Mouse (Mus musculus): ENCODE results near the gene Ctnna2.

Ctnna2 gene

GRCm38 (mm10) chr6:77421564-77422139 is 557.8 kb downstream of the Ctnna2 start:
- no peak for DNase-seq

GRCm38 (mm10) chr6:77416999-77417398 is 562.5 kb downstream of the Ctnna2 start:
- no peak for DNase-seq

GRCm38 (mm10) chr6:77413530-77413929 is 566.0 kb downstream of the Ctnna2 start:
- no peak for DNase-seq

GRCm38 (mm10) chr6:77408481-77408880 is 571.0 kb downstream of the Ctnna2 start:
- no peak for DNase-seq

- DNase-seq: no peak
These were observed 578.7 kb downstream of the Ctnna2 start for GRCm38 (mm10) chr6:77400751-77401150.

- no peak for DNase-seq
These were observed 587.8 kb downstream of the Ctnna2 start for GRCm38 (mm10) chr6:77391663-77392062.

- DNase-seq: no peak
These were observed 598.2 kb downstream of the Ctnna2 start for GRCm38 (mm10) chr6:77381309-77381708.

- DNase-seq: no peak
These were observed 606.4 kb downstream of the Ctnna2 start for GRCm38 (mm10) chr6:77373132-77373531.

GRCm38 (mm10) chr6:77371147-77371546 is 608.4 kb downstream of the Ctnna2 start:
- no peak for DNase-seq

- DNase-seq: no peak
These were observed 621.0 kb downstream of the Ctnna2 start for GRCm38 (mm10) chr6:77358471-77358837.

- peak; percentile 46 for DNase-seq
These were observed 621.6 kb downstream of the Ctnna2 start for GRCm38 (mm10) chr6:77357748-77358470.

GRCm38 (mm10) chr6:77354826-77355225 is 624.7 kb downstream of the Ctnna2 start:
- DNase-seq: no peak

- no peak for DNase-seq
These were observed 635.7 kb downstream of the Ctnna2 start for GRCm38 (mm10) chr6:77343781-77344180.

- DNase-seq: no peak
These were observed 644.0 kb downstream of the Ctnna2 start for GRCm38 (mm10) chr6:77335537-77335936.

GRCm38 (mm10) chr6:77324748-77325147 is 654.8 kb downstream of the Ctnna2 start:
- DNase-seq: no peak

GRCm38 (mm10) chr6:77324327-77324726 is 655.2 kb downstream of the Ctnna2 start:
- no peak for DNase-seq

- no peak for DNase-seq
These were observed 672.7 kb downstream of the Ctnna2 start for GRCm38 (mm10) chr6:77306796-77307195.

GRCm38 (mm10) chr6:77301305-77301704 is 678.2 kb downstream of the Ctnna2 start:
- no peak for DNase-seq

- DNase-seq: no peak
These were observed 688.1 kb downstream of the Ctnna2 start for GRCm38 (mm10) chr6:77291415-77291814.

GRCm38 (mm10) chr6:77288402-77288801 is 691.1 kb downstream of the Ctnna2 start:
- DNase-seq: peak; percentile 38

- no peak for DNase-seq
These were observed 693.2 kb downstream of the Ctnna2 start for GRCm38 (mm10) chr6:77286317-77286716.

- DNase-seq: no peak
These were observed 700.7 kb downstream of the Ctnna2 start for GRCm38 (mm10) chr6:77278794-77279193.

GRCm38 (mm10) chr6:77265163-77265562 is 714.3 kb downstream of the Ctnna2 start:
- no peak for DNase-seq

- no peak for DNase-seq
These were observed 722.0 kb downstream of the Ctnna2 start for GRCm38 (mm10) chr6:77257358-77258105.
